Mouse (Mus musculus) ZHBTc4 (cell line): ENCODE measurements around the gene Cdc42bpb.

Experiments
- DNase-seq: peaks from one replicate; pipeline ENCODE4 v3.0.0-alpha.2; 2011; ENCODE audit warnings: low read depth, low spot score

Cdc42bpb gene

GRCm38 (mm10) chr12:111386642-111387120, 9.2 kb upstream of the Cdc42bpb start:
- DNase-seq, result no peak

GRCm38 (mm10) chr12:111385883-111386641, 8.5 kb upstream of the Cdc42bpb start:
- no peak for DNase-seq

- no peak for DNase-seq
These were observed 1.3 kb upstream of the Cdc42bpb start for GRCm38 (mm10) chr12:111378812-111379211.

DNA sequence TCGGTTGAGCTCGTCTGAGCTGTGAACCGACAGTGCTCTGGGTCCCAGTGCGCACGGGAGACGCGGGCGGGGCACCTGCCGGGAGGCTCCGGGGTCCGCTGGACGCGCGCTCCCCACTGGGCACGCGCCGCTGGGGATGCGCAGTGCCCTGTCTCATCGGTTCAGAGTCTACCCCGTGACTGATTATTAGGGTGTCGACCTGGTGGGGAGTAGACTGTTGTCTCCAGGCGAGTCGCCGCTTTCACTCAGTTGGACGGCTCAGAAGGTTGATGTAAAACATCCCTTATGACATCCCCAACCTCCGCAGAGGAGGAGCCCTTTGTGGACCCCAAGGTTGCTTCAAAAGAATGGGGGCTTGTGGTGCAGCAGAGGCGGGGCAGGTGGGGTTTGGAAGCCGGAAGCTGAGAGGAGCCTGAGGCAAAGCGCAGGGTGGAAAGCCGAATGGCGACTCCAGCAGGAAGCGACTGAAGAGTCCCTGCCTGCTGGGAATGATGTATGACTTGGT, 520 bp upstream of the Cdc42bpb start:
- no peak for DNase-seq

GRCm38 (mm10) chr12:111376826-111377331, 639 bp downstream of the Cdc42bpb start:
- peak; percentile 62 for DNase-seq

DNA sequence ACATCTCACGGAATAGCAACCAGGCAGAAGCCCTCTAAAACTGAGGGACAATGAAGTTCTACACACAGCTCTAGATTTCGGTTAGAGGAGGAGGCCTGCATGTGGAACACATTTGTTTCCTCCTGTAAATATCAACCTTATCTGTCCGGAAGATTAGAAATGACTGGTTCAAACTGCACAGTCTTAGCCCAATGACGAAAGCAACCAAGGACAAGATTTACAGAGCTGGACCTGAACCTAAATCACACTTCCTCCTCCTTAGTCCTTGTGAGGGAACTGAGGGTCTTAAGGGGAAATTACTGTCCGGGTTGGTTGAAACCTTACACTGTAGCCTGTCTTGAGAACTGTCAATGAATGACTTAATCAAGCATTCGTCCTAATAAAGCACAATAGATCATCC, 1.5 kb downstream of the Cdc42bpb start:
- no peak for DNase-seq

DNA sequence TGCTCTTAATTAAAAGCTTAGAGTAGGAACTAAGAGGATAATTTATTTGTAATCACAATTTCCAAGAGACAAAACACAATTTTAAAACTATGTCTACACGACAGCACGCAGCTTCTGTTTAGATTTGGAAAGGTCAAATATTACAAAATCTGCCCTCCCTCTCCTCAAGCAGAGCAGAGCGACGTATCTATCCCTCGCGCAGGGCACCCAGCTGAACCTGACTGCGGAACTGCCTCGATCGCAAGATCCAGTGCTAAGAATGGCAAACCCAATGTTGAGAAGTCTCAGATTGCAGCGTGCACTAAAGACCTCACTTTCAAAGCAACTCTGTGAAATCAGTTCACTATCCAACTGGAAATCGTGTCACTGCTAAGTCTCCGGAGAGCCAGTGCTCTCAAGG, 2.0 kb downstream of the Cdc42bpb start:
- DNase-seq, result no peak

- no peak for DNase-seq
These were observed 2.8 kb downstream of the Cdc42bpb start for GRCm38 (mm10) chr12:111374727-111375126.

- no peak for DNase-seq
These were observed 4.1 kb downstream of the Cdc42bpb start for GRCm38 (mm10) chr12:111373411-111373810.

GRCm38 (mm10) chr12:111371905-111372304, 5.6 kb downstream of the Cdc42bpb start:
- DNase-seq, result no peak

DNA sequence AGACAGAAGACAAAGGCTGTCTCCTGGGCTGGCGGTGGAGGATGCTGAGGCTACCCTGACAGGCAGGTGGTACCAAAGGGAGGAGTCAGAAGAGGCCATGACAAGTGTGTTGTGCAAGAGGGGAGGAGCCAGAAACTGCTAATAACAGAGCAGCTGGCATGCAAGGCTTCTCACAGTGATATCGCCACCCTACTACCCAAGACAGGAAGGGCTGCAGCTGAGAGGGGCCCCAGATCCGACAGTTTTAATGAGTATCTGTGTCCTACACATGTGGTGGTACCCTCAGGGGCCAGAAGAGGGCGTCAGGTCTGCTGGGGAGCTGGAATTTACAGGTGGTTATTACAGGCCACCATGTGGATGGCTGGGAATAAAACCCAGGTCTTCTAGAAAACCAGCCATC, 7.3 kb downstream of the Cdc42bpb start:
- peak; percentile 81 for DNase-seq

DNA sequence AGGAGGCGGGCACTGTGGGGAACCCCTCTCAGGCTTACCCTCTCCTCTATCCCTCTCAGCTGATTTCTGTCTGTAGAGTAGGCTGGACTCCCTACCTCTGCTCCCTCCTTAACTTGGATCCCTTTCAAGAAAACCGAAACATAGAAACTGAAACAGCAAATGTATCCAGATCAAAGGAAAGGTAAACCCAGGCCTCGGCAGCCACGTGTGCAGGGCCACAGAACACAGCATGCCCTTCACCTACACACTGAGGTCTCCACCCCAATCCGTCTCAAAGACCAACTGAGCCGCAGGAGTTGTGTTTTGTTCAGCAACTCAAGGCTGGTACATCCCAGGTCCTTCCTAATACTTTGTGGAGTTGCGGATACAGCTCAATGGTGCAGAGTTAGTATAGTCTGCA, 10.5 kb downstream of the Cdc42bpb start:
- peak; percentile 29 for DNase-seq

DNA sequence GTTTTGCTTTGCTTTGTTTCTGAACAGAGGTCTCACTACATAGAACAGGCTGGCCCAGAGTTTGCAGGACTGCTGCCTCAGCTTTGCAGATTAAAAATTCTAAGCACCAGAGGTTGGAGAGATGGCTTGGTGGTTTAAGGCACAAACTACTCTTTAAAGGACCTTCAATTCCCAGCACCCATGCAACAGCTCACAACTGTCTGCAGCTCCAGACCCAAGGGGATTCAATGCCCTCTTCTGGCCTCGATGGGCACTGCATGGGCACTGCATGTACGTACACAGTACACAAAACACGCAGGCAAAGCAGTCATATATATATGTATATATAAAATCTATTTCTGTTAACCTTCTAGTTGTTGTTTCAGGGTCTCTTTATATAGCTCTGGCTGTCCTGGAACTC, 13.3 kb downstream of the Cdc42bpb start:
- peak; percentile 56 for DNase-seq

DNA sequence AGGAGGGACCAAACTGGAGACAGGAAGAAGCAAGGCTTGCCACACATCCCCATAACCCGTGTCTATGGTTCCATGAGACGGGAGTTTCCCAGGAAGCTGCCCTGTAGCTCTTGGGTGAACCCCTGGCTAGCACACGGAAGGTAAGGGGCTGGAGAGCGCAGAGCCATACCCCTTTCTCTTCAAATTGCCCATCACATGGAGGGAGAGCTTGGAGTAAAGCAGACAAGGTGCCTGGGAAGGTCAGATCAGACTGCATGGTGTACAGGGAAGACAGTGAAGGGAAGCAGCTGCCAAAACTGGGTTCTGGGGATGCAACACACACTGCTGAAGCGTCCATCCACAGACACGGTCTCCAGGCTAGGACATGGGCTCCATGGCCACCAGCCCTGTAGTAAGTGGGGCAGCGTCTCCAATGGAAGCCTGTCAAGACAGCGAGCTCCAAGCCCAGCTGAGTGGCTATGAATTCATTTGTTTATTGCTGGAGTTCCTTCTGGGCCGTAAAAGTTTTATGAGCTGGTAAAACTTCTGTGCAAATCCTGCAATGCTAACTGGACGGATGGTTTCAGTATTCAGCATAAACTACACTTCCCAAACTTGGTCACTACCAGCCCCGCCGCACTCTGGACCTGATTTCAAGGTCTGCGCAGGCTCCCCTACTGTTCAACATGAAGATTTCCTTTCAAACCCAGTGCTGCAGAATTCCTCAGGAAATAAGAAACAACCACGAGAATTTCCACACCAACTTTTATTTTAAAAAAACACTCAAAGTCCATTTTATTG, 16.0 kb downstream of the Cdc42bpb start:
- DNase-seq, result no peak

DNA sequence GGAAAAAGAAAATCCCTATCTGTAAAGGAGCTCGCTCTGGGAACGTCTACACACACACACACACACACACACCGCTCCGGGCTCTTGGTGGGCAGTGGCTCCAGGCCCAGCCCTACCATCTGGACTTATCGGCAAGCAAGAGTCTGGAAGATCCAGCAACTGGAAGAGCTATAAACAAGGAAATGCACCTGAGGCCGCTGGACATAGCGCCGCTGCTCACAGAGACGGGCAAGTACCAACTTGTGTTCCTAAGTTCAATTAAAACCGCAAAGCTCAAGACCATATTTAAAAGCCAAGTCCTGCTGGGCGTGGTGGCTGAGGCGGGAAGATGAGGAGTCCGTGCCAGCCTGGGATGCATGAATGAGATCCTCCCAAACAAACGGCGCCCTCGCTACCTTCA, 16.8 kb downstream of the Cdc42bpb start:
- DNase-seq, result no peak

DNA sequence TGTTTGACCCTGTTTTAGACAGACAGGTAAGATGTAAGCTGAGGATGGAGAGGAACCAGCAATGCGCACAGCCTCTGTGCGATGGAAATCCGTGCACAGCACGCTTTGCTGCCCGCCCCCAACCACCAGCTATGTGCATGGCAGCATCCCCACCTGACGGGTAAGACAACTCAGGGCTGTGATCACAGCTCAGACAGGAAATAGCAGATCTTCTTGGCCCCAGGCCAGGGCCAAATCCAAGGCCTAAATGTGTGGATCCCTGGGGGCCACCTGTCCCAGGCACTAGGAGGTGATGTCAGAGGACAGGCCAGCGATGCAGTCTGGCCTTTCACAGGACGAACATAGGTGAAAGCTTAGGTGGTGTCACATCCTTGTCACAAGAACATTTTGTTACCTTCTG, 21.3 kb downstream of the Cdc42bpb start:
- no peak for DNase-seq

- DNase-seq, result no peak
These were observed 23.4 kb downstream of the Cdc42bpb start for GRCm38 (mm10) chr12:111354142-111354541.

DNA sequence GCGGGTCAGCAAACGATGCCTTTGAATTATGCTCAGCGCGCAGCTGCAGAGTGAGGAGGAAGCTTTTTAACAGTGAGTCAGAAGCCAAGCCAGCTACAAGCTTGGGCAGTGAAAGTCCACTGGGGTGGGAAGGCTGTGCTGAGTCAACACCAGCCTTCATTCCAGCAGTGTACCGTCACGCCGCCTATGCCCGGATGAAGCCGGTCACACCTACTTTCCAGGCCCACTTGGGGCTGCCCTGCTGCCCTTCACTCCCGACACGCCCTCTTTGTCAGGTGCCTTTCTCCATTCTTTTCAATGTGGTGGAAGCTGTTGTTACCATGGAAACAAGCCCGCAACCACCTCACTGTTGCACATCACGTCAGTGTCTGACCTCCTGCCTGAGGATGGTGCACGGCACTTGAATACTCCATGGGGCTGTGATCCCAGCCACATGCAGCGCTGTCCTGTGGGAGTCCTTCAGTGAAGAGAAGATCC, 24.0 kb downstream of the Cdc42bpb start:
- DNase-seq, result peak; percentile 89

DNA sequence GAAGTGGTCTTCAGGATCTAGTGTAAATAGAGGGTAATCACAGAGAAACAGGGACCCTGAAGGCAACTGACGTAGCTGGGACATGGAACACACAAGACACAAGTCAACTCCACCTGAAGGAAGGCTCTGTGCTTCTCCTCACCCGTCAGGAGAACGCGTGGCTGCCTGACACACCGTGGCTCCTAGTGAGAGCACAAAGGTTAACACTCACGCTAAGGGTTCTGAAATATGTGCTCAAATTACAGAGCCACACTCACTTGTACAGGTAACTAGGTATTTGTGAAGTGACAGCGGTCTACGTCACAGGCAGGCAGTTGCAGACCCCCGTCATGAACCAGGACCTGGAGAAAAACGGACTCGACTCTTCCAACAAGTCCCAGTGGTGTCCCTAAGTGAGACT, 24.5 kb downstream of the Cdc42bpb start:
- no peak for DNase-seq

- DNase-seq, result no peak
These were observed 25.0 kb downstream of the Cdc42bpb start for GRCm38 (mm10) chr12:111352520-111352919.

DNA sequence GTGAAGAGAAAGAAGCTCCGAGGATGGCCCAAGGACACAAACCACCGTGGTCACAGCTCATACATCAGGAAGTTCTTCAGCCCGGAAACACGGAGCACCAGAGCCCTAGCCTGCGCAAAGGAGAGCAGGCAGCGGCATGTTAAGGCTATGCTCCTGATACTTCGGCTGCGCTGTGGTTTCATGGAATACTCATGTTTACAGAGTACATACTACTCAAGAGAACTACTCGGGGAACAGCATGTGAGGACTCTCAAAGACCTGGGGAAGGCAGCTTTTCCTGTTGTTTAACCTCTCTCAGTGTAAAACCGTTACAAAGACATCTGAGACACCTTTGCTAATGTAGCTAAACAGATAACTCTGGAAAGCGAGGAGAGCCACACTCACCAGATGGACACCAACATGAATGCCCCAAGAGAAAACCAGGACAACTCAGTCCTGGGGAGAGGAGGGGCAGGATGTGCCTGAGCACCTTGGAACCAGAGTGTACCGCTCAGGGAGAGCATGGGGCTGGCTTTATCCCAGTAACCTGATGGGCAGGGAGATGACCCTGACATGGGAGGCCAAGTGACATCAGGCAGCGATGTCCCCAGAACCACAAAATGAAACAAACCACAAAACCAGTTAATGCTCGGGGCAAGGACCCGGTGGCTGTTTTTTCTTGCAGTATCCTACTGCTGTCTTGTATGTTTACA, 27.8 kb downstream of the Cdc42bpb start:
- DNase-seq, result no peak

DNA sequence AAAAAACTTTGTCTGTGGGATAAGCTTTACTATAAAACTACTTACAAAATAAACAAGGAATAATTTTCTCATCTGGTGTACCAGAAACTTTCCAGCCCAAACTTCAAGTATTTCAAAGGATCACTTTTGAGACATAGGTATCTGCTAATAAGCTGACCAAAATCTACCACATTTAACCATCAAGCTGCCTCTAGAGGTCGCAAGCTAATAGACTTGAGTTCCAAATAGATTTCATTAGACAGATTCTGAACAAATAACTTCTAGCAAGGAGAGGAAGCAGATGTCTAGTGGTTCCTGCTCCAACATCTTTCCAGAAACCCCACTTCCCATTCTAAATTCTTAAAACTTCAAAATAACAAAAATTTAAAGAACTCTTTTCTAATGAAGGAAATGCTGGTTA, 33.6 kb downstream of the Cdc42bpb start:
- no peak for DNase-seq
